8 mouse cellular contexts compared by ENCODE assay signal in genomic region chr5:105518626-105519095, GRCm38 (mm10). TPM values are rescaled to one million over a fixed set of nuclear protein-coding genes. Genes with fewer than 3 reads are reported as not detected.
DNase-seq lines count a peak whose midpoint lies in the region; ATAC-seq and TF ChIP-seq lines count a peak whose summit lies in the region.

No protein-coding gene starts in this region.

- TF ChIP-seq POLR2A in testis, adult 2 months (IDR thresholded peaks at IDR 0.05; ENCODE audit: control insufficient read depth, low read depth, low read length): no peak

- no peaks in the 10 kb centered on the region for H3K36me3 ChIP-seq in embryonic facial prominence, embryonic 10.5 days (replicated peaks)
- H3K36me3 ChIP-seq in testis, adult 2 months (ENCODE audit: control insufficient read depth, insufficient read depth, low read length): no peaks in the 10 kb centered on the region

- 2% methylated on average over 16 of the region's 16 CpGs for WGBS in embryonic facial prominence, embryonic 10.5 days

- no peaks in the 10 kb centered on the region for H3K9me3 ChIP-seq in embryonic facial prominence, embryonic 10.5 days

- peak; percentile 59 for ATAC-seq in inflammation-experienced regulatory T-cells, adult 6 months
- ATAC-seq in megakaryocyte progenitor cell, adult 5-6 weeks (replicated peaks; ENCODE audit: poor library complexity): peak; percentile 16

- no peak for TF ChIP-seq CTCF in testis, adult 2 months (IDR thresholded peaks at IDR 0.05; ENCODE audit: control insufficient read depth, insufficient read depth, insufficient replicate concordance, low read depth, low read length)

- H3K4me3 ChIP-seq in embryonic facial prominence, embryonic 10.5 days: peak overlapping the region; percentile 84
- peak overlapping the region; percentile 74 for H3K4me3 ChIP-seq in testis, adult 2 months (ENCODE audit: control insufficient read depth, low read depth, low read length)

- peak overlapping the region; percentile 89 for H3K27ac ChIP-seq in embryonic facial prominence, embryonic 10.5 days (replicated peaks)
- H3K27ac ChIP-seq in testis, adult 2 months (ENCODE audit: control insufficient read depth, insufficient read depth, low read depth, low read length): no peak overlapping the region

- peak; percentile 23 to 36 for DNase-seq in frontal cortex, adult 2 months (ENCODE audit: extremely low spot score in 1 of 2, low spot score in 1 of 2)
- no peak for DNase-seq in frontal cortex, postnatal 14 days (ENCODE audit: low spot score in 2 of 2)
- peak; percentile 78 for DNase-seq in A20 (ENCODE audit: low read depth, low spot score)
- no peak for DNase-seq in embryonic facial prominence, embryonic 10.5 days (ENCODE audit: low spot score)
- DNase-seq in urinary bladder, postnatal 25 days (ENCODE audit: low spot score): no peak

- H3K4me1 ChIP-seq in embryonic facial prominence, embryonic 10.5 days: peaks cover 51% of the 10 kb centered on the region
- H3K4me1 ChIP-seq in testis, adult 2 months (ENCODE audit: control insufficient read depth, insufficient read depth, low read length): peaks cover 6% of the 10 kb centered on the region

- peaks cover 31% of the 10 kb centered on the region for H3K27me3 ChIP-seq in embryonic facial prominence, embryonic 10.5 days (replicated peaks; ENCODE audit: low read depth, poor library complexity, severe bottlenecking)
- no peaks in the 10 kb centered on the region; the same call in 1 of the 2 replicates for H3K27me3 ChIP-seq in testis, adult 2 months (ENCODE audit: control insufficient read depth, insufficient read depth, low read length)

RNA-seq across cellular contexts. Expression of gene Lrrc8c, which starts 0.5 kb away (rescaled TPM):
- 8.5 and 9.2 TPM in 2 replicates for polyA plus RNA-seq in frontal cortex, adult 2 months (2012; rRNA removed)
- polyA plus RNA-seq in embryonic facial prominence, embryonic 10.5 days (2016; fragmentation: Nextera tagmentation; extraction: Ambion mirVana): 10.8 and 12.6 TPM in 2 replicates
- polyA plus RNA-seq in inflammation-experienced regulatory T-cells, adult 6 months (2017; shearing (Covaris generic)): 10 to 100 TPM; 46.9 to 77.2 (median 63.8) TPM
- total RNA-seq in megakaryocyte progenitor cell, adult 5-6 weeks (2015): 27.6 and 35.9 TPM in 2 replicates
- total RNA-seq in megakaryocyte progenitor cell, adult 5-6 weeks (2017): 5.5 and 7.4 TPM in 2 replicates
- 13.0 and 14.7 TPM in 2 replicates for polyA plus RNA-seq in testis, adult 2 months (2012; rRNA removed)

Comparison
In these comparisons a context has a peak if more than half of its experiments do, and no peak if none do; other contexts are left out.
1. DNase-seq: peak in frontal cortex, adult 2 months (2 of 2) and A20 (single experiment); none in frontal cortex, postnatal 14 days (0 of 2), embryonic facial prominence, embryonic 10.5 days (single experiment) and urinary bladder, postnatal 25 days (single experiment).